Mouse (Mus musculus) erythroblast, embryonic 14.5 days (primary cell): ENCODE data around the gene Cyp2b10.

Source experiments
- GATA1 ChIP-seq: IDR thresholded peaks from 2 replicates; pipeline ENCODE4 v1.6.1; 2012; ENCODE audit warnings: low read length, inconsistent platforms, mixed read lengths
- TAL1 ChIP-seq: IDR thresholded peaks from 3 replicates; pipeline ENCODE4 v1.6.1; 2012; ENCODE audit warnings: low read length, inconsistent platforms, mixed read lengths

- TF ChIP-seq GATA1 (no peak), TAL1 (no peak)
These were observed at the start of gene Cyp2b10 for GRCm38 (mm10) chr7:25897411-25897810.
